Mouse (Mus musculus) hindbrain, embryonic 11.5 days (tissue): ENCODE measurements around the gene Fmo3. TPM values are rescaled to one million over a fixed set of nuclear protein-coding genes. Genes with fewer than 3 reads are reported as not detected.

Source experiments
- ATAC-seq: fragments of 200-750 bp; cut with Nextera tagmentation; 2 replicates; pipeline ENCODE4 v1.8.0; 2017; ENCODE audit warnings: mild to moderate bottlenecking, moderate TSS enrichment, moderate library complexity; ENCODE audit not compliant: low FRiP score
- DNase-seq: peaks from one replicate; pipeline ENCODE4 v3.0.0-alpha.2; 2015; ENCODE audit warnings: low spot score
- H3K27ac ChIP-seq: fragments of 300-500 bp; sonication (generic); 2 replicates; pipeline ENCODE4 v1.5.1; 2014; ENCODE audit warnings: mild to moderate bottlenecking, low read depth, low read length
- H3K27me3 ChIP-seq: fragments of 300-500 bp; sonication (generic); 2 replicates; pipeline ENCODE4 v1.6.1; 2014; ENCODE audit warnings: mild to moderate bottlenecking, low read length, moderate library complexity, mixed read lengths; ENCODE audit not compliant: control insufficient read depth, insufficient read depth
- H3K36me3 ChIP-seq: fragments of 300-500 bp; sonication (generic); 2 replicates; pipeline ENCODE4 v1.6.1; 2014; ENCODE audit warnings: mild to moderate bottlenecking, low read length, moderate library complexity, mixed read lengths; ENCODE audit not compliant: control insufficient read depth, insufficient read depth
- H3K4me1 ChIP-seq: fragments of 300-500 bp; sonication (generic); replicated peaks from 2 replicates; pipeline ENCODE4 v1.6.1; 2014; ENCODE audit warnings: low read length, mixed read lengths; ENCODE audit not compliant: control insufficient read depth, insufficient read depth
- H3K4me2 ChIP-seq: fragments of 300-500 bp; sonication (generic); replicated peaks from 2 replicates; pipeline ENCODE4 v1.6.1; 2014; ENCODE audit warnings: mild to moderate bottlenecking, low read depth, low read length
- H3K4me3 ChIP-seq: fragments of 300-500 bp; sonication (generic); 2 replicates; pipeline ENCODE4 v1.5.1; 2014; ENCODE audit warnings: low read depth, low read length
- H3K9ac ChIP-seq: fragments of 300-500 bp; sonication (generic); 2 replicates; pipeline ENCODE4 v1.6.1; 2014; ENCODE audit warnings: low read depth, low read length
- H3K9me3 ChIP-seq: fragments of 300-500 bp; sonication (generic); 2 replicates; pipeline ENCODE4 v1.6.1; 2016; ENCODE audit warnings: low read length; ENCODE audit not compliant: control insufficient read depth
- WGBS: fragments of 180-500 bp; shearing (Covaris S2); extraction: QIAGEN DNeasy Blood & Tissue Kit; methylation state at CpG from one replicate; pipeline ENCODE4 v1.1.7; 2014; 5-methylcytosine and 5-hydroxymethylcytosine counted together
- polyA plus RNA-seq: library from polyadenylated mRNA; unstranded; fragments of >200 nt; fragmentation: Nextera tagmentation; extraction: Ambion mirVana; gene quantifications from 2 replicates; pipeline ENCODE4 v1.2.1, GENCODE M21; 2014

Fmo3 gene
- polyA plus RNA-seq, 1 experiment from 2014 or later, result not detected

- Histone ChIP-seq H3K9ac (no peak overlapping the region), H3K9me3 (no peaks in the 10 kb centered on the region), H3K4me2 (no peak overlapping the region), H3K36me3 (no peaks in the 10 kb centered on the region), H3K27me3 (no peaks in the 10 kb centered on the region), H3K4me1 (no peaks in the 10 kb centered on the region), H3K4me3 (no peak overlapping the region), H3K27ac (no peak overlapping the region)
- DNase-seq, result no peak
- ATAC-seq, result no peak
- WGBS, result 86% methylated on average over 1 of the region's 1 CpGs
Observed at GRCm38 (mm10) chr1:162957422-162957821, 26.9 kb downstream of the Fmo3 start.

GRCm38 (mm10) chr1:162953079-162953478 lies 31.2 kb downstream of the Fmo3 start:
- Histone ChIP-seq H3K4me3 (no peak overlapping the region), H3K27ac (no peak overlapping the region), H3K4me2 (no peak overlapping the region), H3K9ac (no peak overlapping the region), H3K4me1 (no peaks in the 10 kb centered on the region), H3K36me3 (no peaks in the 10 kb centered on the region), H3K9me3 (no peaks in the 10 kb centered on the region), H3K27me3 (no peaks in the 10 kb centered on the region)
- no peak for DNase-seq
- ATAC-seq, result no peak
- 56% methylated on average over 2 of the region's 2 CpGs for WGBS

- no peak for DNase-seq
- Histone ChIP-seq H3K4me3 (no peak overlapping the region), H3K36me3 (no peaks in the 10 kb centered on the region), H3K4me1 (no peaks in the 10 kb centered on the region), H3K9me3 (no peaks in the 10 kb centered on the region), H3K27me3 (no peaks in the 10 kb centered on the region), H3K9ac (no peak overlapping the region), H3K4me2 (no peak overlapping the region), H3K27ac (no peak overlapping the region)
- 90% methylated on average over 1 of the region's 1 CpGs for WGBS
- ATAC-seq, result no peak
Observed at GRCm38 (mm10) chr1:162949763-162950162, 34.6 kb downstream of the Fmo3 start.

- Histone ChIP-seq H3K4me2 (no peak overlapping the region), H3K9me3 (no peaks in the 10 kb centered on the region), H3K9ac (no peak overlapping the region), H3K4me3 (no peak overlapping the region), H3K27me3 (no peaks in the 10 kb centered on the region), H3K4me1 (no peaks in the 10 kb centered on the region), H3K36me3 (no peaks in the 10 kb centered on the region), H3K27ac (no peak overlapping the region)
- DNase-seq (no peak), ATAC-seq (no peak)
- 81% methylated on average over 6 of the region's 6 CpGs for WGBS
Observed at GRCm38 (mm10) chr1:162947934-162948333, 36.4 kb downstream of the Fmo3 start.

- H3K4me1 ChIP-seq, result no peaks in the 10 kb centered on the region
- no peaks in the 10 kb centered on the region for H3K9me3 ChIP-seq
- H3K27ac ChIP-seq, result no peak overlapping the region
- no peaks in the 10 kb centered on the region for H3K36me3 ChIP-seq
- 83% methylated on average over 4 of the region's 4 CpGs for WGBS
- H3K4me3 ChIP-seq, result no peak overlapping the region
- 0 out of 2 replicates have a peak, but pooled peaks have one; percentile 30 for ATAC-seq
- no peaks in the 10 kb centered on the region for H3K27me3 ChIP-seq
- no peak overlapping the region for H3K9ac ChIP-seq
- no peak for DNase-seq
- H3K4me2 ChIP-seq, result no peak overlapping the region
Observed at GRCm38 (mm10) chr1:162946837-162947558, 37.3 kb downstream of the Fmo3 start.

GRCm38 (mm10) chr1:162943700-162944099 lies 40.6 kb downstream of the Fmo3 start:
- DNase-seq, result no peak

GRCm38 (mm10) chr1:162938696-162939351 lies 45.5 kb downstream of the Fmo3 start:
- ATAC-seq (no peak), DNase-seq (no peak)
- no peak overlapping the region for H3K4me3 ChIP-seq
- no peaks in the 10 kb centered on the region for H3K36me3 ChIP-seq
- no peak overlapping the region for H3K4me2 ChIP-seq
- H3K4me1 ChIP-seq, result no peaks in the 10 kb centered on the region
- H3K27me3 ChIP-seq, result no peaks in the 10 kb centered on the region
- no peak overlapping the region for H3K27ac ChIP-seq
- WGBS, result 87% methylated on average over 4 of the region's 4 CpGs
- no peaks in the 10 kb centered on the region for H3K9me3 ChIP-seq
- H3K9ac ChIP-seq, result no peak overlapping the region

More at GRCm38 (mm10) chr1:162943700-162944099, 40.6 kb downstream of the Fmo3 start:
- Histone ChIP-seq H3K36me3 (no peaks in the 10 kb centered on the region), H3K4me3 (no peak overlapping the region), H3K4me2 (no peak overlapping the region), H3K9ac (no peak overlapping the region), H3K4me1 (no peaks in the 10 kb centered on the region), H3K27me3 (no peaks in the 10 kb centered on the region), H3K9me3 (no peaks in the 10 kb centered on the region), H3K27ac (no peak overlapping the region)
- no peak for ATAC-seq
- 68% methylated on average over 6 of the region's 6 CpGs for WGBS

GRCm38 (mm10) chr1:162937970-162938695 lies 46.2 kb downstream of the Fmo3 start:
- Histone ChIP-seq H3K9ac (no peak overlapping the region), H3K4me1 (no peaks in the 10 kb centered on the region), H3K36me3 (no peaks in the 10 kb centered on the region), H3K27me3 (no peaks in the 10 kb centered on the region), H3K27ac (no peak overlapping the region), H3K4me3 (no peak overlapping the region), H3K4me2 (no peak overlapping the region), H3K9me3 (no peaks in the 10 kb centered on the region)
- ATAC-seq (no peak), DNase-seq (no peak)
- WGBS, result 87% methylated on average over 5 of the region's 5 CpGs
